Mouse (Mus musculus) G1E (cell line): ENCODE measurements around the gene Gm49368.

Experiments used
- CTCF ChIP-seq: IDR thresholded peaks from 2 replicates; pipeline ENCODE4 v1.5.1; 2012; ENCODE audit warnings: low read depth, low read length, inconsistent platforms, mixed read lengths
- GATA1 ChIP-seq: IDR thresholded peaks from 2 replicates; pipeline ENCODE4 v1.6.1; 2012; ENCODE audit warnings: borderline replicate concordance, low read length, inconsistent platforms, mixed read lengths
- POLR2AphosphoS5 ChIP-seq: IDR thresholded peaks from 2 replicates; pipeline ENCODE4 v1.6.1; 2012; ENCODE audit warnings: low read depth, low read length, inconsistent platforms; ENCODE audit not compliant: insufficient replicate concordance
- TAL1 ChIP-seq: conservative IDR thresholded peaks from 2 replicates; pipeline ENCODE4 v1.6.1; 2012; ENCODE audit warnings: low read depth, low read length, inconsistent platforms, mixed read lengths

DNA sequence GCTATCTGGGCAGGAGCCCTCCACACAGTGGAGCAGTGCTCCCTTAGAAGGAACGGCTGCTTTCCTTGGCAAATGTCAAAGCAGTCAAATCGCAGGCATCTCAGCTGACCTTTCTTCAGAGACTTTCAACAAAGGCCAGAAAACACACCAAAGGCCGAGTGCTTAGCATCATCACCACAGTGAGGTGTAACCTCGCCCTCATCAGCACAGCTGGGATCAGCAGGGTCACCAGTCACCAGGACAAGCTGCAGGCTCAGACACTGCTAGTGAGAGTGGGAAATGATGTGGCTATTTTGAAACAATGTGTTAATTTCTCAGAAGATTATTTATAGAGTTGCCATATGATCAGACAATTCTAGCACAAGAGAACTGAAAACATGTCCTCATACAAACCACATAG is 74.4 kb downstream of the Gm49368 start:
- no peak for TF ChIP-seq CTCF
- TF ChIP-seq TAL1, result no peak
- no peak for TF ChIP-seq GATA1
- no peak for TF ChIP-seq POLR2AphosphoS5
